Mouse (Mus musculus): ENCODE data around the gene Smarca5. TPM values are rescaled to one million over a fixed set of nuclear protein-coding genes. Genes with fewer than 3 reads are reported as not detected.
A peak's percentile ranks its signal among the peaks of the same experiment; 100 is the strongest.

The Smarca5 gene
- 18.8 and 19.2 TPM in 2 replicates for polyA plus RNA-seq (2012; rRNA removed)

DNA sequence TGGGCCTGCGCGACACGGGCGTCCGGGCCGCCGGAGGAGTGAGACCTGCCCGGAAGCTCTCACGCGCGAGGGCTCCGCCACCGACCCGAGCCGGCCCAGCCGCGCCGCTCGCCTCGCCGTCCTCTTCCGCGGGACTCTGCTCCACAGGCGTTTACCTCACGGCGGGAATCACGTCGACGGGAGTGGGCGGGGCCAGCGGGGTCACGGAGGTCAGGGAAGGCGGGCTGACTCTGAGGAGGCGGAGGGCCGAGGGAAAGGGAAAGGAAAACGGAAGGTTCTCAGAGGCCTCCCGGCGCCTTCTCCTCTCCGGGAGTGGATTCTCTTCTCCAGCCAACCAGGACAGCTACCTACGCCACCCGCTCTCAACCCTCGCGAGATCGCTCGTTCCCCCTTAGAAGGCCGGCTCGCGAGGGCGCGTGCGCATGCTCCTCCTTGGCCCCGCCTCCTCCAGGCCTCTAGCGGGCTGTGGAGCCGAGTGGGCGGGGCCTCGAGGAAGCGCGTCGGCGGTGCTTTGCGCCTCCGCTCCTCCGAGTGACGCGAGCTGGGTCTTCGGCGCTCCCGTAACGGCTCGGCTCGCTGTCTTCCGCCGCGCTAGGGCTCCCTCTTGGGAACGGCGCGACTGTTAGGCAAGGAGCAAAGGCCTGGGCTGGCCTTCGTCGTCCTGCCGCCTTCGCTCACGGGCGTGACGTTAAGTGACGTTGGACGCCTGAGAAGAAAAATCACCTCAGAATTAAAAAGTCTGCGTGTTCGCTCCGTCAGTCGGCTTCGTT is at the start of gene Smarca5:
Gene Smarca5 (minus strand): TSS at position 343 of the 770 bp plus-strand sequence.
- peak; percentile 90 to 93 for DNase-seq (ENCODE audit: extremely low spot score in 1 of 2, low spot score in 1 of 2)

- no peak for DNase-seq (ENCODE audit: extremely low spot score in 1 of 2, low spot score in 1 of 2)
Observed at GRCm38 (mm10) chr8:80784559-80784958, 45.3 kb upstream of the Smarca5 start.

DNA sequence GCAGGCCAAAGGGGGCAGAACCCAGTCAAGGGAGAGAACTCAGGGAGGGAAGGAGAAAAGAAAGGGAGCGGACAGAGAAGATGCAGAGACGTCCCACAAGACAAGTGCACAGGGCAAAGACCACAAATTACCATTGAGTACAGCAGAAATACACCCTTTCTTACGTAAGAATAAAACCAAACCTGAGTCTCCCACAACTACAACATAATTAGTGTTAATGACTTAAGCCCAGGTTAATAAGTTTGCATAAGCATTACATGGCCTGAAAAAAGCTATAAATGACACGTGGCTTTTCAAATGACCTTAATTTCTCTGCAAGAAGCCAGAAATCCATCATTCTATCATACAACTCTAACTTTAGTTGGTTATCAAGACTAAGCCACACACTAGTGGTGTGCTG is 44.0 kb upstream of the Smarca5 start:
- DNase-seq (ENCODE audit: extremely low spot score in 1 of 2, low spot score in 1 of 2) = no peak

DNA sequence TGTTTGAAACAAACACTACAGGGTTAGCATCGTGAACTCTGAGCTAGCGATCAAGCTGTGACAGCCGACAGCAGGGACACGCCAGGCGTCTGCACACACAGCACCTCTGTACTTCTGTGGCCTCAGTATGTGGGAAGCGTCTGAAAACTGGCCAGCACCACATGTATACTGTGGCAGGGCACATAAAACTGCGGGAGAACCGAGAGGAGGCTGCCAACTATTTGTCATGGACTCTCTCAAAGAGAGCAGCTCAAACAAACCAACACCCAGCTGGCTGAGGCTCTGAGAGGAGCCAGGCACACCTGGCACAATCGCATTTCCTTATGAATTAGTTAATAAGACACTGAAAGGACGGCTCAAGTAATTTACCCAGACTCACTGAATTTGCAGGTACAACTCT is 42.0 kb upstream of the Smarca5 start:
- no peak for DNase-seq (ENCODE audit: extremely low spot score in 1 of 2, low spot score in 1 of 2)

DNA sequence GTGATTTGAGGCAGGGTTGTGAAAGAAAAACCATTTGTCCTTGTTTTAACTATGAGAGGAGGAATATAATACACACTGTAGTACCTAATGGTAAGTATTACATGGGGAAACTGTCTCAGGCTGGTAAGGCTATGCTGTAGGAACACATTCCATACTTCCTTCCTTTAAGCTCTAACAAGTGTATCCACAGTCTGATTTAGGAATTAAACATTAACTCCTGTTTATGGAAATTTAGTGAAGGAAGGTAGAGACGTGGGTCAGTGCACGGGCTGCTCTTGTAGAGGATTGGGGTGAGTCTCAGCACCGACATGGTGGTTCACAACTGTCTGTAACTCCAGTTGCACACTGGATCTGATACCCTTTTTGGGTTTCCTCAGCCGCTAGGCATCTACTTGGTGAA is 41.0 kb upstream of the Smarca5 start:
- no peak for DNase-seq (ENCODE audit: extremely low spot score in 1 of 2, low spot score in 1 of 2)

DNA sequence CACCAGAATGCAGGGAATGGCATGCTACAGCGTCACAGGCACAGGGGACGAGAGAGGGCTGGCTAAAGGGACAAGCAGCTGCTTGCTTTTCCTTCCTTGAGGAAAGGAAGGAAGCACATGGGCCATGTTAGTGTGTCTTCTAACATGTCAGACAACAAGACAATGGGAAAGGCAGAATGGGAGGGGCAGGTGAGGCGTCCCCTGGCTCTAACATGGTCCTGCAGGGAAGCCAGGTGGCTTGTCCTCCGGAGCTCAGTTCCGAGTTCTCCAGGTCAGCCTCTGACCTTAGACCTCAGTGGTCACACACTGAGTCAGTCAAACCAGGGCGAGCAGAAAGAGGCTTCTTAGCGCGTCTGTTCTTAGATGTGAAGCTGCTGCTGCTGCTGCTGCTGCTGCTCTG is 37.1 kb upstream of the Smarca5 start:
- no peak for DNase-seq (ENCODE audit: extremely low spot score in 1 of 2, low spot score in 1 of 2)

DNA sequence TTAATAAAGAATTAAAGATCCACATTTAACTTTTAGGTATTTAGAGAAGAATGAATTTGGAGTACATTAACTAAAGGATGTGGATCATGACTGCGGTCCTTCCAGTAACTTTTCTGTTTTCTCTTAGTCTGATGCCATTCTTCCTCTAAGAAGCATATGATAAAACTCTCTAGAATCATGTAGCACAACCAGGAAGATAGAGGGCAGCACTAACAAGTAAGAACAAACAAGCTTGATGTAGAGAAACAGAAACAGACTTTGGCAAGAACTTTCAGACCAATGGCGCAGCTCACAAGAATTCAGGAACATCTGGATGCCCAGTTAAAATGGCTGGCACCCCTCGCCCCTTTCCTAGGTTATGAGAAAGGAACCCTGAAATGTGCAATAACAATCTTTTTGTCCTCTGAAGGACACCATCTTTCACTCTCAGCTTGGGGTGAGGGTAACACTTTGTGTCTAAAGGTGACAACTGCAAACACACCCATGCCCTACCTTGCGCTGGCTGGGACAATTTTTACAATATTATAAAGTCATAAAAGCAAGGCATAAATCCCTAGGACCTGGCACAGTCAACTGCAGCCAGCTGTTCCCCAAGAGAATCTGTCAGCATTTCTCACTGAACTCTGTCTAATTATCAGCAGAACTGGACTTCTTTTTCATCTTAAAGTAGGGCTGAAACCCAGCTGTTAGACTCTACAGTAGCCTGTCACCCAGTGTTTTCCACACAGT is 33.6 kb upstream of the Smarca5 start:
- DNase-seq (ENCODE audit: extremely low spot score in 1 of 2, low spot score in 1 of 2) = peak in 1 of 2 experiments; percentile 53

GRCm38 (mm10) chr8:80768451-80768850 is 29.2 kb upstream of the Smarca5 start:
- no peak for DNase-seq (ENCODE audit: extremely low spot score in 1 of 2, low spot score in 1 of 2)

DNA sequence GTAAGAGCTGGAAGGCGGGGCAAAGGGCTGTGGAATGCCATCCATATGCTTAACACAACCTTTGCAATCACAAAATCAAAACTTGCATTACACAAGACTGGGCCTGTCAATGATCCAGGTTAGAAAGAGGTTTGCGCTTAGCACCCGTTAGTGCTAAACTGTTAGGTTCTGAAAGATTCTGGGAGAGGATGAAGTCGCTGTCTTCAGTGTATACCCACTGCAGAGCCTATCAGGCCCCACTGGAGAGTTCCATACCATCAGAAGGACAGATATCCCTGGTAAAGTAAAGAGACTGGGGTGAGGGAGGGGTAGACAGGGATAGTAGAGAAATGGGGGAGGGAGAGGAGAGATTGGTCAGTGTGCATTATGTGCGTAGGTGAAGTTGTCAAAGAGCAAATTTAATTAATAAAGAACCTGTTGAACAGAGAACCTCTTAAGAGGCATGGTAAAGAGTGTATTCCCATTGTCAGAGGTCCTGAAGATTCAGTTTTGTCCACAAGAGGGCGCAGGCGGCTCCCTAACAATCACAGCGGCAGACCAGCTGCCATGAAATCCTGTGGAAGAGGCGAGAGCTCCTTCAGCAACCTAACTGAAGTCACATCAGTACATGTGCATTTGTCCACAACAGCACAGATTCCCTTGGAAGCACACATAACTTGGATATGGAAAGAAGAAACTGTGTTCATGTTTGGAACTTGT is 13.9 kb upstream of the Smarca5 start:
- peak; percentile 41 to 93 for DNase-seq (ENCODE audit: extremely low spot score in 1 of 2, low spot score in 1 of 2)

GRCm38 (mm10) chr8:80752429-80752828 is 13.1 kb upstream of the Smarca5 start:
- no peak for DNase-seq (ENCODE audit: extremely low spot score in 1 of 2, low spot score in 1 of 2)

DNA sequence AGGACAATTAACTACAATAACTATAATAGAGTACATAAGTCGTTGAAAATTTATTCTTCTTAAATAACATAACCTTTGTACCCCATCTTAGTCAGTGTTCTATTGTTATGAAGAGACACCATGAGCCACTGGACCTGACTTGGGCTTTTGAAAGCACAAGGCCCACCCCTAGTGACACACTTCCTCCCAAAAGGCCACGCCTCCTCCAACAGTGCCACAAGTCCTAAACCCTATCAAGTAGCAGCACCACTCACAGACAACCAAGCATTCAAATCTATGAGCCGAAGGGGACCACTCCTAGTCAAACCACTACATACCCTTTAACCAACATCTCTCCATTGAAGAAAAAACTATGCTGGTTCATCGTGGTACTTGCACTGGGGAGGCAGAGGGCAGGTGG is 9.8 kb upstream of the Smarca5 start:
- DNase-seq (ENCODE audit: extremely low spot score in 1 of 2, low spot score in 1 of 2) = no peak

DNA sequence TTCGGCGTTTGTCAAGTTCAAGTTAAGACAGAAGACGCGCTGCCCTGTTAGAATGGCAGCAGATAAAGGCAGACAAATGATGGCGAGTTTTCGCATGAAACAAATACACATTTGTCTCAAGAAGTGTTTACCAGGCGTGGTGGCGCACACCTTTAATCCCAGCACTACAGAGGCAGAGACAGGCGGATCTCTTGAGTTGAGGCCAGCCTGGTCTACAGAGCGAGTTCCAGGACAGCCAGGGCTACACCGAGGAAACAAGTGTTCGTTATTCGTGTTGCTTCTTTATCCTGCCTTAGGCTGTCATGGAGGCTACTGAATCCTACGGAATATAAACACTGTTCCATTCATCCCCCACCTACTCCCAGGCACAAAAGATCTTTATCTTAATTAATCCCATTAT is 635 bp upstream of the Smarca5 start:
- no peak for DNase-seq (ENCODE audit: extremely low spot score in 1 of 2, low spot score in 1 of 2)

DNA sequence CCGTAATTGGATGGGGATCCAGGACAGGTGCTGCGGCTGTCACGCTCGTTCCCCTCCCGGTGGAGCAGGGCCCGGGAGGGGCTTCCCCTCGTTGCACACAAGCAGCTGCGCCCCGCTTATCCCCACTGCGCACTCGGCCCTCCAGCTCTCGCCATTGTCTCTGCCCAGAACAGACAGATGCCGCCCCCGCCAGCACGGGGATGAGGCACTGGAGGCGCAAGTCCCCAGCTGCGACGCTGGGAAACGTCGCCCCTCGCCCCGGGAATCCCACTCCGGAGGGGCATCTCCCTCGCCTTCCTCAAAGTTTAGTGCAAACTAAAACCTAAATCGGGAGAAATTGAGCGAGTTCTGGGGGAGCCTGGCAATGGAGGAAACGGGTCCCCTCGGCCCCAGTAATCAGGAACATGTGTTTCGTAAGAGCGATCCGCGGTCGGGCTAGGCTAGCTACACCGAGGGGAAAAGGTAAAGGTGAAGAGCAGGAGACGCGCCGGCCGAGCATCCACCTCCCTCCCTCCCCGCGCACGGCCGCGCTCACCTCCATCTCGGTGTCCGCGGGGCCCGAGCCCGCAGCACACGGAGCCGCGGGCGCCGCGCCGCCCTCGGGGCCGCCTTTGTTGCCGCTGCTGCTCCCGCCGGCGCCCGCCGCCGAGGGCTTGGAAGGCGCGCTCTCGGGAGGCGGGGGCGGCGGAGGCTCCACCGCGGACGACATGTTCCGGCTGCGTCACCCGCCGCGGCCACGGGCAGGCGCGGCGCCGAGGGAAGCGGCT is 726 bp downstream of the Smarca5 start:
- DNase-seq (ENCODE audit: extremely low spot score in 1 of 2, low spot score in 1 of 2) = peak; percentile 30 to 67

DNA sequence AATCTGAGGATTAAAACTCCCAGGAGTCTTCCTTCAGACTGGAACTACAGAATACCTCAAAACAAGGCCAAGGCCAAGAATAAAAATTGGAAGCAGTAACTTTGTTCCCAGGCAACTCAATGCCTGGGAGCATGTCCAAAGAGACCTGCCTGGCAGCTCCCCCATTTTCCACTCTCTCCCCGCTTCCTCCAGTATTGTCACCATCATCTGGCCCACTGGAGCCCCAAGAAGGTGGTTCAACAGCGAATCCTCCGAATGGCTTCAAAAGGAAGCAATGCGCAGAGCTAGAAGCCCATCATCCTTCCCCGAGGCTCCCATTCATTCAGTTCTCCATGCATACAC is 1.3 kb downstream of the Smarca5 start:
- peak in 1 of 2 experiments; percentile 6 for DNase-seq (ENCODE audit: extremely low spot score in 1 of 2, low spot score in 1 of 2)

DNA sequence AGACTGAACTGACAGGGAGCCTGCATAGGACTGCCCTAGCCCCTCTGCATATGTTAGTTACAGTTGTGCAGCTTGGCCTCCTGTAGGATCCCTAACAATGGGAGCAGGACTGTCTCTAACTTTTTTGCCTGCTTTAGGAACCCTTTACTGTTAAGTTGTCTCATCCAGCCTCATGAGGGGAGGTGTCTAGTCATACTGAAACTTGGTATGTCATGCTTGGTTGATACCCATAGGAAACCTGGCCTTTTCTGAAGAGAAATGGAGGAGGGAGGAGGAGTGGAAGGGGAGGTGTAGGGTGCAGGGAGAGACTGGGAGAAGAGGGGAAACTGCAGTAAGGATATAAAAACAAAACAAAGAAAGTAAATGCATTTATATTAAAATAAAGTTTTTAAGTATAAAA is 7.0 kb downstream of the Smarca5 start:
- DNase-seq (ENCODE audit: extremely low spot score in 1 of 2, low spot score in 1 of 2) = no peak

DNA sequence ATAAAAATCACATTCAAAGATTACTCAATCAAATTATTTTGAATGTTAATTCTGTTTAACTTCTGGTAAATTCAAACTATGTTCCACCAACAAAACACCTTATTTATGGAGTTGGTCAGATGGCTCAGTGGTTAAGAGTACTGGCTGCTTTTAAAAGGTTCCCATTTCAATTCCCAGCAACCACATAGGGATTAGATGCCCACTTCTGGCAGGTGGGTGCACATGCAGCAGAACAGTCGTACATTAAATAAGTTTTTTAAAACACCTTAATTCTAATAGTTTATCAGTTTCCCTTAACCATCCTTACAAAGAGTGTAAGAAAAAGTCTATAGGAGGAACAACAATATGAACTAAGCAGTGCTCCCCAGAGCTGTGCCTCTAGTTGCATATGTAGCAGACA is 24.8 kb downstream of the Smarca5 start:
- DNase-seq (ENCODE audit: extremely low spot score in 1 of 2, low spot score in 1 of 2) = peak in 1 of 2 experiments; percentile 19

DNA sequence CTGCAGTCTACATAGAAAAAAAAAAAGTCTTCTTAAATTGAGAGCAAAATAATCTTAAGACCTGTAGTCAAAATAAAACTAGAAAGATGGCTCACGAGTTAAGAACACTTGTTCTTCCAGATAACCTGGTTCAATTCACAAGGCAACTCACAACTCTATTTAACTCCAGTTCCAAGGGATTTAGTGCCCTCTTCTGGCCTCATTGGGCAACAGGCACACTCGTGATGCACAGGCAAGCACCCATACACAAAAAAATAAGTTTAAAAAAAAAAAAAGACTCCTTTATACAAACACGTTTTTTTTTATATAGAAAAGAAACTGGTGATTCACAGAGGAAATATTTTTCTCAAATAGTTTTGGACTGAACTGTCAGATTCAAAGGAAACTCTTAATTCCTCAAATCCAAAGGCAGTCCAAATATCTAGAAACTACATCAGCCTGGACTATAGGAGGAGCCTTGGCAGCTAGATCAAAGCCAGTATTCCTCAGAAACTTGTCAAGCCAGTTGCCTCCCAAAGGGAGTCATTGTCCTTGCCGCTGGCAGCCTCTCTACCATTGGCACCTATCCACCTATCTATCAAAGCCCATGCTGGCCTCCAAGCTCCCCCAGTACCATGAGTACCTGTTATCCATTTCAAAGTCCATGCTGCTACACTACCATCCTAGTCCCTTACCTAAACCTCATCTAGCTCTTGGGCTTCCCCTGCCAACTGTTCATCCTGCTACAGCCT is 28.5 kb downstream of the Smarca5 start:
- no peak for DNase-seq (ENCODE audit: extremely low spot score in 1 of 2, low spot score in 1 of 2)

DNA sequence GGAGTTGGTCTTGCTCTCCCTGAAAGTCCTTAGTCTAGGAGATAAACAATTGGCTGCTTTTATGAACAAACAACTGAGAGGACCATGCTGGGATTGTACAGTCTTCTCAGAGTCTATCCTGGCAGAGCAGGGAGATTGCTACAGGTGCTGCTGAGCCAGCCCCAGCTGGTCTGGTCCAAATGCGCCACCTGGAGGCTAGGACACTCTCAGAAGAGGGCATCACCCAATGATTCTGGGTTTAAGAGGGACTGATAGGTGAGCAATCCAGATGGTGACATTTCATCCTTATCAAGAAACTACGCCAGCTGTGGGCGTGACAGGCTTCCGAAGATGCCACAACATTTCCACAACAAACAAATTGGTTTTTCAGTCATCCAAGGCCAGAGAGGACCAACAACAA is 51.2 kb downstream of the Smarca5 start:
- DNase-seq (ENCODE audit: extremely low spot score in 1 of 2, low spot score in 1 of 2) = peak; percentile 12 to 81

DNA sequence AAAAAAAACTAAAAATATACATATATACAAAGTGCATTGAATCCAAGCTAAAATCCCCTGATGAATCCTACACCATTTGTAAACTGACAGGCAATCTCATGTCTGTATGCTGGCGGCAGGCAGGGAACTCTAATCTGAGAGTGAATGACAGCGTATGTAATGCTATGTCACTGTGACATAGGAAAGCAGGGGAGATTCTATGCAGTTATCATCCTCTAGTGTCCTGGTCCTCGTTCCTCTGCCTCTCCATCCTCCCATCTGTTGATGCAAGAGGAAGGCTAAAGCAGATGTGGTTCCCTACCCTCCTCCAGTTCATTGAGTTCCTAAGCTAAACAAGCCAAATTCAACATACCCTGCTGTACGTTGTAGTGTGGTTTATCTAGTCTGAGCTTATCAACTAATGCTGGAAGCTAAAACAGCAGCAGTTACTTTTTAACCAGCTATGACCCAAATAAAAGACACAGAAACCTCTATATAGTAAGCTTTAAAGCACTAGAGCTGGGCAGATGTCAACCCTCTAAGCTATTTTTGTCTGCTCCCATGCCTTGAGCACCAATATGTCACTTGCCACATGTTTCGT is 55.5 kb downstream of the Smarca5 start:
- no peak for DNase-seq (ENCODE audit: extremely low spot score in 1 of 2, low spot score in 1 of 2)

DNA sequence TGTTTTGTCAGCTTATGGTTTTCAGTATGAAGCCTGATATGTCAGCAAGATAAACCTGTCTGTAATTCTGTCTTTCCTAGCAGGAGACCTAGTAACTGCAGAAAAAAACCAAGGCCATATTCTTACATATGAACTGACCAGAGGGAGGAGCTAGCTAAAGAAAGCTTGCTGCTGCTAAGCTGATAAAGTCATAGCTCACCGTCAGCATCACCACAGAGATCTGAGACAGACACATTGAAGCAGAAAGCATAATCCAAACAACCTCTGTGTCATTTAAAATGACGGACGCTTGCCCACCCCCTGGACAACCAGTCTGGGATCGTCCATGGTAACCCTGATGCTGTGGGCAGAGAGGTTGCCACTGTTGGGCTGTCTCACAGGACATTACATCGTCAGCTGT is 56.7 kb downstream of the Smarca5 start:
- DNase-seq (ENCODE audit: extremely low spot score in 1 of 2, low spot score in 1 of 2) = no peak

Data from frontal cortex, adult 2 months (tissue).